Mouse (Mus musculus): Measurements from ENCODE around the gene Ankrd55. TPM values are rescaled to one million over a fixed set of nuclear protein-coding genes. Genes with fewer than 3 reads are reported as not detected.
"Not testable (repeated sequence)": the region's sequence is repeated elsewhere in the genome, so short reads cannot be mapped to it uniquely, and the experiment has no call there.

Gene Ankrd55
- polyA plus RNA-seq, 1 experiment from 2014 or later: 2.7 TPM

DNA sequence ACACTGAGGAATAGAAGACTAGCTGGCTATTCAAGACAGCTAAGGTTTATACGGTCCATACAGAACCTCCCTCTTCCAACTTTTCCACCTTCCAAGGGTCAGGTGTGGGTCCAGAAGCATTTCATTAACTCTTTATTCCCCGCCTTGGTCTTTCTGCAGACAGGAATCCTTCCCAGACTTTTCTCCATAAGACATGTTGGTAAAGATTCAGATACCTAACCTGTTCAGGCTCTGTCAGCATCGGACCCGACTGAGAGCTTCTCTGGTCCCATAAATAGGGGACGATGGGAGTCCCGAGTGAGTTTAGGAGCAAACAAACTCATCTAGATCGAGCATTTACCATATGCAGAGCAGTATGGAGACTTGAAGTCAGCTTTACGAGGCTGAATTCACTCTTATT lies 12.3 kb upstream of the Ankrd55 start:
- no peaks in the 10 kb centered on the region for H3K36me3 ChIP-seq (ENCODE audit: inconsistent target)
- no peak overlapping the region for H3K4me3 ChIP-seq (ENCODE audit: inconsistent target)
- WGBS (ENCODE audit: missing documents): 96% methylated on average over 8 of the region's 8 CpGs
- H3K79me2 ChIP-seq (ENCODE audit: inconsistent target): no peaks in the 10 kb centered on the region
- no peak overlapping the region for H3K27ac ChIP-seq

DNA sequence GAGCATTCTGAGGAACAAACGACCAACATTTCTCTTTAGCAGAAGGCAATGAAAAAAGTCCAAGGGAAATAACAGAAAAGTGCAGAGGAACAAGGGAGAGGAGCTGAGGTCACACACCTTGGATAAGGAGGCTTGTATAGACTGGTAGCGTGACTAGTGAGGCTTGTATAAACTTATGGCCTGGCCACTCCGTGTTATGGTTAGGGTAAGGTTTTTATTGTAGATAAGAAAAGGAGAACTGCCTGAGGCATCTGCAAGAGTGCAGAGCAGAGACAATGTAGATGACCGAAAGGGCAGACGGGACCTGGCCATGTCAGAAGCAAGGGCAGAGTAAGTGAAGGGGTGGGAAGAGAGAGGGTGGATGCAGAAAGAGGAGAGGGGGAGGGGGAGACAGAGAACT lies 10.7 kb upstream of the Ankrd55 start:
- WGBS (ENCODE audit: missing documents): 37% methylated on average over 5 of the region's 5 CpGs
- H3K27ac ChIP-seq: no peak overlapping the region
- H3K79me2 ChIP-seq (ENCODE audit: inconsistent target): no peaks in the 10 kb centered on the region
- no peaks in the 10 kb centered on the region for H3K36me3 ChIP-seq (ENCODE audit: inconsistent target)
- no peak overlapping the region for H3K4me3 ChIP-seq (ENCODE audit: inconsistent target)

DNA sequence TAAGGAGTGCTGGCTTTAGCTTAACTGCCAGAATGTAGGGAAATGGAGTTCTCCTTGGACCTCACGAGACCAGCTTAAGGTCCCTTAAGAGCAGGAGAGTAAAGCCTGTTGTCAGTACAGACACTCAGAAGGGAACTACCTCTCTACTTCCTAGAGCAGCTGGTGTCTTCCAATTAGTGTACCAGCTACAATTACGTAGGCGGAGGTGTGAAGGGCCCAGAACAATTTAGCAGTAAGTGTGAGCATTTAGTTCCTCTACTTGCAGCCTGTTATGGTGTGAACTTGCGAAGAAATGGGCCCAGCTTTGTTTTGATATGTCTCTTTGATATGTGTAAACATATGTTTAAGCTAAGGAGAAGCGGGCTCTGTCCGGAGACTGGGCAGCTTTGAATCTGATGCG lies 10.0 kb upstream of the Ankrd55 start:
- Histone ChIP-seq H3K79me2 (ENCODE audit: inconsistent target) (no peaks in the 10 kb centered on the region), H3K27ac (no peak overlapping the region), H3K36me3 (ENCODE audit: inconsistent target) (no peaks in the 10 kb centered on the region), H3K4me3 (ENCODE audit: inconsistent target) (no peak overlapping the region)
- 93% methylated on average over 7 of the region's 7 CpGs for WGBS (ENCODE audit: missing documents)

DNA sequence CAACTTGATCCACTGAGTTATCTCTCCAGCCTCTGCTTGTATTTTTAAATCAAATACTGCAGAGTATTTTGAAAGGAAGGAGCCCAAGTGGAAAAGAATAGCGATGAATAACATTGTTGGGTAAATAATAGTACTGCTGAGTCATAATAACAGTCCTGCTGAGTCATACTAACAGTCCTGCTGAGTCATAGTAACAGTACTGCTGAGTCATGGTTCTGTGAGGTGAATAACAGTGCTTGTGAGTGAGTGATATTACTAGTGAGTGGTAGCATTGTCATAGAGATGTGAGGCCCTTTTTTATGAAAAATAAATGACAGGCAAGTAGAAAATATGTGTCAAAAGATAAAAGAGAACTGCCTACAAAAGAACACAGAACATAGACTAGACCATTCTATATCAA lies 1.1 kb upstream of the Ankrd55 start:
- Histone ChIP-seq H3K36me3 (ENCODE audit: inconsistent target) (no peaks in the 10 kb centered on the region), H3K79me2 (ENCODE audit: inconsistent target) (no peaks in the 10 kb centered on the region), H3K4me3 (ENCODE audit: inconsistent target) (no peak overlapping the region), H3K27ac (no peak overlapping the region)
- WGBS (ENCODE audit: missing documents): 70% methylated on average over 1 of the region's 1 CpGs

DNA sequence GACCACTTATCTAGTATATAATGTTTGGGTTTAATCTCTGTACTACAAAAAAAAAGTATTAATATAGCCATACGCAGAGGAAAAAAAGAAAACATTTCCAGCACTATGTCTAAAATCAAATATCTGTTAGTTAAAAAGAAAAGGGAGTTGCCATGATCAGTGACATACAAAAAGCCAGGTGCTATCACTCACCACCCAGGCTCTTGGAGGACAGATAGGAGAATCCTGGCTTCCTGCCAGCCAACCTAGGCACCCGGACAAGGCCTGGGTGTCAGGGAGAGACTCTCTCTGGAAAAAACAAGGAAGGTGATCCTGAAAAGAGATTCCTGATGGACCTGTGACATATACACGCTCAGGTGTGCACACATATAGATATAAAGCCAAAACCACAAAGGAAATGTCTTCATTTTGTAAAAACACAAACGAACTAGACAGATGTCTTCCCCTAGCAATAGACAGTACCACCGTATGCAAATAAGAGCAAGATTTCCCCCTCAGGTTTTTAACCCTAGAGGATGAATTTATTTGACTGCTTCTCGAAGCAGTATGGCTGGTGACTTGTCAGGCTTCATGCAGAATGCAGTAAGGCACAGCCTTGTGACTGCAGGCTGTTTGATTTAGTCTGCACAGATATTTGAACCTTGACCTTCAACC lies 553 bp upstream of the Ankrd55 start:
- no peak overlapping the region for H3K27ac ChIP-seq
- WGBS (ENCODE audit: missing documents): 72% methylated on average over 6 of the region's 6 CpGs
- H3K79me2 ChIP-seq (ENCODE audit: inconsistent target): no peaks in the 10 kb centered on the region
- H3K4me3 ChIP-seq (ENCODE audit: inconsistent target): no peak overlapping the region
- H3K36me3 ChIP-seq (ENCODE audit: inconsistent target): no peaks in the 10 kb centered on the region

DNA sequence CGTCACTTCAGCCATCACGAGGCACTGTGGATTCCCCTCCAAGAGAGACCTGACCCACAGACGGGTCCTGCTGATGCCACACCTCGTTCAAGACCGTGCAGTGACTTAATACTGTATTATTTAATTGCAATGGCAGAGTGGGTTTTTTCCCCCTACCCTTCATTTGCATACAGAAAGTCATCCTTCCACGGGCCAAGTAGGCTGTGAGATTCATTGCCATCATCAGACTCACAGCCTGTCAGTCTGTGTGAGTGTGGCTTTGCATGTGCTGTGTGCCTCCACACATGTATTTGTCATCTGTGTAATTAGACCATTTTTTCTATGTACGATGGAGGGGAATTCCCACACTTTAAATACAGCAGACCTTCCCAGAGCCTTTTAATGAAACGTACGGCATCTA lies 1.1 kb downstream of the Ankrd55 start:
- Histone ChIP-seq H3K27ac (no peak overlapping the region), H3K4me3 (ENCODE audit: inconsistent target) (no peak overlapping the region), H3K79me2 (ENCODE audit: inconsistent target) (no peaks in the 10 kb centered on the region), H3K36me3 (ENCODE audit: inconsistent target) (no peaks in the 10 kb centered on the region)
- WGBS (ENCODE audit: missing documents): 86% methylated on average over 9 of the region's 9 CpGs

DNA sequence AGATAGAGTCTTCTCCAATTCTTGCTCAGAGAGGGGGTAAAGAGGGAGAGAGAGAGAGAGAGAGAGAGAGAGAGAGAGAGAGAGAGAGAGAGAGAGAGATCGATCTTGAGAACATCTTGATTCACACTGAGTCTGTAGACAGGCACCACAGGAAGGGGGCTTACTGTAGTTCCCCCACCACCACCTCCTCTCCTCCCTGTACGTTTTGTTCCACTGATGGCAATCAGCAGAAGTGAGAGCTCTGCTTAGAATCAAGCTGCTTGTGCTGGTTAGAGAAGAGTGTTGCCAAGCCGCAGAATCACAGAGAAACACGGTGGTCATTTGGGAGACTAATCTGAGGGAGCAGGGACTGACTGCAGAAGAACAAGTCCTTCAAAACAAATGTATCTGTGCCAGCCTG lies 1.7 kb downstream of the Ankrd55 start:
- WGBS (ENCODE audit: missing documents): 80% methylated on average over 4 of the region's 4 CpGs
- H3K79me2 ChIP-seq (ENCODE audit: inconsistent target): no peaks in the 10 kb centered on the region
- no peak overlapping the region for H3K4me3 ChIP-seq (ENCODE audit: inconsistent target)
- H3K36me3 ChIP-seq (ENCODE audit: inconsistent target): no peaks in the 10 kb centered on the region
- no peak overlapping the region for H3K27ac ChIP-seq

DNA sequence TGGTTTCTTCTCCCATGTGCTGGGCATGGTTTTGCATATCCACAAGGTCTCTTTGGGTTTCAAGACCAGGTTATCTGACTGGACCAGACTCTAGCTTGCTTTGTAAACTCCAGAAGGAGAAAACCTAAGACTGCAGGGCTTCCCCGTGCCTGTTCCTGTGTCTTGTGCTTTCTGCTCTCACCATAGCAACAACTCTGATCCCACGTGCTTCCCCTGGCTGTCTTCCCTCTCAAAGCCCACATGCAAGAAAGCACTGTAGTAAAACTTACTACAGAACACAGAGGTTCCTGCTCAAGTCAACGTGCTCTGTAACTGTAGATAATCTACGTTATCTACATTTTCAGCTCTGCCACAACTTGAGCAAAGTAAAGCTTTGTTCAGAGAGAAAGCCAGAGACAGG lies 4.2 kb downstream of the Ankrd55 start:
- no peaks in the 10 kb centered on the region for H3K79me2 ChIP-seq (ENCODE audit: inconsistent target)
- H3K4me3 ChIP-seq (ENCODE audit: inconsistent target): no peak overlapping the region
- no peaks in the 10 kb centered on the region for H3K36me3 ChIP-seq (ENCODE audit: inconsistent target)
- H3K27ac ChIP-seq: no peak overlapping the region
- 9% methylated on average over 4 of the region's 4 CpGs for WGBS (ENCODE audit: missing documents)

DNA sequence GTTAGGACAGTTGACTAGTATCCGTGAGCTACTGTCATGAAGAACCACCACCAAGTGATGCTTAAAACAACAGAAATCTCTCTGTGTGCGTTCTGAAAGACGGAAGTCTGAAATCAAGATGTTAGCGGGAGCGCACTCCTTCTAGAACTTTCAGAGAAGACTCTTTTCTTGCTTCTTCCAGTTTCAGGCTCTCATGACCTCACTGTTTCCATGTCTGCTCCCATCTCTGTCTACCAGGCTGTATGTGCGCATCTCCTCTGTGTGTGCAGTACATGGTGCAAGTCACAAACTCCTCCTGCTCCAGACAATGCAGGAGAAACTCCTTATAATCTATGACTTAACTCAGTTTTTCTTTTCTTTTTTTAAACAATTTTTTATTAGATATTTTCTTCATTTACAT lies 4.8 kb downstream of the Ankrd55 start:
- WGBS (ENCODE audit: missing documents): 92% methylated on average over 6 of the region's 6 CpGs
- no peak overlapping the region for H3K27ac ChIP-seq
- H3K79me2 ChIP-seq (ENCODE audit: inconsistent target): no peaks in the 10 kb centered on the region
- no peak overlapping the region for H3K4me3 ChIP-seq (ENCODE audit: inconsistent target)
- no peaks in the 10 kb centered on the region for H3K36me3 ChIP-seq (ENCODE audit: inconsistent target)

DNA sequence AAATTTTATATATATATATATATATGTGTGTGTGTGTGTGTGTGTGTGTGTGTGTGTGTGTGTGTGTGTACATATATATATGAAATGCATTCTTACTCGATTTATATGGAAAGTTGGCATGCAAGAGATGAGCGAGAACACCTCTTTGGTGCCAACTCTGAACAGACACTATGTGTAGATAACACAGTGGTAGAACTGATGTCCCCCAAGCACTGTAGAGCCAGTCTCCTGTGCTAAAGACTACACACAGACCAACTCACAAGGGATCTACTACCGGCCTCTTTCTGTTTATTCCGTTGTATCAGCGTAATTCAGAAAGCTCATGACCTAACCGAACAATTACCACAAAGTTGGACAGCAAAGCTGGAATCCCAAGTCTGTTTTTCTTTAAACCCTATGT lies 6.2 kb downstream of the Ankrd55 start:
- Histone ChIP-seq H3K36me3 (ENCODE audit: inconsistent target) (no peaks in the 10 kb centered on the region), H3K4me3 (ENCODE audit: inconsistent target) (no peak overlapping the region)
- WGBS (ENCODE audit: missing documents): 91% methylated on average over 5 of the region's 6 CpGs

DNA sequence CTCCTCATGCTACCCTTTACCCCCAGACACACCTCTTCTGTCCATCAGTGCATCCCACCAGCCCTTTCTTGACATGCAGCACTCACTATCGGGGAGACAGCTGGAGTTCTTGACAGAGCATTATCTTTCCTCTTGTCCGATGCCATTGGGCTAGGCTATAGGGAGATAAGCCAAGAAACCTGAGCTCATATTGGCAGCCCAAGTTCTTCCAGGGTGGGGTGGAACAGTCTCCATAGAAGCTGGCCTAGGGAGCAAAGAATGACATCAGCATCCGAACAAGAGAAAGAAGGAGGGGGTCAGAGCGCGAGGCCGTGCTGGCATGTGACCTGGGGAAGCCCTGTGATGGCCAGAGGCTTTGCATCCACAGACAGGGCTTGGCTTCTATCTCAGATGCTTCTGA lies 9.5 kb downstream of the Ankrd55 start:
- Histone ChIP-seq H3K79me2 (ENCODE audit: inconsistent target) (no peaks in the 10 kb centered on the region), H3K27ac (no peak overlapping the region), H3K36me3 (ENCODE audit: inconsistent target) (no peaks in the 10 kb centered on the region), H3K4me3 (ENCODE audit: inconsistent target) (no peak overlapping the region)
- 81% methylated on average over 6 of the region's 6 CpGs for WGBS (ENCODE audit: missing documents)

More for the DNA sequence above, 6.2 kb downstream of the Ankrd55 start:
- Histone ChIP-seq H3K27ac (no peak overlapping the region), H3K79me2 (ENCODE audit: inconsistent target) (no peaks in the 10 kb centered on the region)

DNA sequence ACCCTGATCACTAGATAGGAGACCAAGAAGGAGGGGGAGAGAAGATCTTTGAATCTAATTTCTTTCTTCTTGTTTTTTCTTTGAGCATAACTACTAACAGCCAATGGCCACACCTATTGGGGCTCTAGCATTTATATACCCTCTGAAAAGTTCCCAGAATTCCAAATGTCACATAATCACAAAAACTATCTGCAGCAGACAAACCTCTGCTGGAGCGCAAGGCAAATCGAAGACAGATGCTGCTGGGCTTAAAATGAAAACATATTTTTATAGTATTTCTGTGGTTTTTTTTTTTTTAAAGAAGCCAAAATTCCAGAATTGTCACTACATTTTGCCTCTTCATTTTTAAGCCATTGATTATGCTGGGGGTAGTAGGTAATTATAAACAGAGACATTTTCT lies 15.2 kb downstream of the Ankrd55 start:
- no peak overlapping the region for H3K27ac ChIP-seq
- 85% methylated on average over 2 of the region's 2 CpGs for WGBS (ENCODE audit: missing documents)
- H3K79me2 ChIP-seq (ENCODE audit: inconsistent target): no peaks in the 10 kb centered on the region
- no peaks in the 10 kb centered on the region for H3K36me3 ChIP-seq (ENCODE audit: inconsistent target)
- no peak overlapping the region for H3K4me3 ChIP-seq (ENCODE audit: inconsistent target)

DNA sequence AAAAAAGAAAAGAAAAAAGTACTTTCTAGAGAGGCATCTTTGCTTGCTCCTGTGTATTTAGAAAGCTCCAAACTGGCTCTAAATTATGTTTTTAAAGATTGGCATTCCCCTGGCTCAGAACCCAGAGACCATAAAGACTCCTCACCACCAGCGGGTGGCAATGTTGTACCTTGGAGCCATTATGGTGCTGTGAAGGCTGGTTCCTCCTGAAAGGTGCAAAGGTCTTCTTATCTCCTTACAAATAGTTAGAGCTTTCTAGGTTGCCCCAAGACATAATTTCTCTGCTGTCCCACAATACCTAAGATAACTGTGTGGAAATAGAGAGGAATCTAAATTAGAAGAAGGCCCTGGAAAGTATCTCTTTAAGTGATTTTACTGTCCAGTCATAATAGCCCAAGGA lies 20.4 kb downstream of the Ankrd55 start:
- H3K4me3 ChIP-seq (ENCODE audit: inconsistent target): no peak overlapping the region
- H3K79me2 ChIP-seq (ENCODE audit: inconsistent target): no peaks in the 10 kb centered on the region
- no peaks in the 10 kb centered on the region for H3K36me3 ChIP-seq (ENCODE audit: inconsistent target)
- H3K27ac ChIP-seq: no peak overlapping the region
- 24% methylated on average over 1 of the region's 1 CpGs for WGBS (ENCODE audit: missing documents)

DNA sequence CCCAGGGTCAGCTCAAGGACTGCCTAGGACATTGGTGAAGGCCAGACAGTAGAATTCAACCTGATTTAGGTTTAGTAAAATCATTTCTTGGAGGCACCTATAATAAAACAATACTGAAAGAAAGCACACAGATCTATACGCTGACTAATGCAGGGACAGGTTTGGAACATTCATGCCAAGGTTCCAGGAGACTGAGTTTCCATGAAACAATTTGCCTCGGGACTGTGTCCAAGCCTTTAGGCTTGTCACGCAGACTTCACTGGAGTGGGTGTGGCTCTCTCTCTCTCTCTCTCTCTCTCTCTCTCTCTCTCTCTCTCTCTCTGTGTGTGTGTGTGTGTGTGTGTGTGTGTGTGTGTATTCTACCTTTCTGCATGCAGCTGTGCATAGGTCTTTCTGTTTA lies 23.4 kb downstream of the Ankrd55 start:
- not testable (repeated sequence) for H3K36me3 ChIP-seq (ENCODE audit: inconsistent target); H3K79me2 ChIP-seq (ENCODE audit: inconsistent target); H3K27ac ChIP-seq; H3K4me3 ChIP-seq (ENCODE audit: inconsistent target)
- 86% methylated on average over 3 of the region's 3 CpGs for WGBS (ENCODE audit: missing documents)

DNA sequence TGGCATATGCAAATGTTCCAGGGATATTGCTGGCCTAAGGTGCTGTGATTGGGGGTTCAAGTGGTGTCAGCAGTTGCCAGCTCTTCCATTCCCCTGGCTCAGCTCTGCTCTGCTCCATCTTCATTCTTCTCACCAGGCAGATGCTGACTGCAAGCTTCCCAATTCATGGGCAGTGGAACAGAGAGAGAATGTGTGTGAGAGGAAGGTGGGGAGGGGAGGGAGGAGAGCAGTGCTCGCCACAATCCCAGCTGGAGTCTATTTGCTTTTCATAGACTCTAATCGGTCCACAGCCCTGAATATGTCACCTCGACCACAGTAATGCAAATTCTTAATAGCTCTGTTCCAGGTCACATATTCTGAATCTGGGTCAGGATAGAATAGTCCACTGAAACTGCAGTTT lies 27.2 kb downstream of the Ankrd55 start:
- Histone ChIP-seq H3K27ac (no peak overlapping the region), H3K4me3 (ENCODE audit: inconsistent target) (no peak overlapping the region), H3K79me2 (ENCODE audit: inconsistent target) (no peaks in the 10 kb centered on the region), H3K36me3 (ENCODE audit: inconsistent target) (no peaks in the 10 kb centered on the region)
- WGBS (ENCODE audit: missing documents): 82% methylated on average over 3 of the region's 3 CpGs

Data from macrophage (primary cell).